Mouse (Mus musculus): ENCODE measurements at regions not wholly inside any gene's neighbourhood (a gene's known extent, or its start where the extent isn't known, plus 50 kb on each side); places are given as distances from the start of the nearest gene placed in this dataset.

DNA sequence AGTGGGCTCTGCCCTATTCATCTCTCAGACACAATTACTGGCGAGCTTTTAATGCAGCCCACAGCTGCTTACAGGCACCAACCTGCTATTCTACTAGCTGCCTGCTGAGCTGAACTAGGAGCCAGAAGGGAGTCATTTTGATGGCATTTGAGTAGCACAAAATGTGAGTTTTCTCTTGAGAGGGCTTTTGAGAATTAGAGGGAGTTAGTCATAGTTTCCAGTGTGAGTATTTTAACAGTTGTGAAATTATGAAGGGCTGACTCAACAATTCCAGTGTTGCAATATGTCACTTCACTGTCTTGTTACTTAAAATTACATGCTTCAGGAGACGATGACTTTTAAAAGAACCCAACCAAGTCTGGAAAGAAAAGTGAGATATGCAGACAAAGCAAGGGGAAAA is 54.4 kb upstream of the Ly86 start:
- WGBS, result 54% methylated on average over 2 of the region's 2 CpGs
- H3K9me3 ChIP-seq (ENCODE audit: control insufficient read depth, low read depth, low read length), result no peaks in the 10 kb centered on the region
- no peak overlapping the region for H3K4me3 ChIP-seq (ENCODE audit: low read depth, low read length)
- H3K27ac ChIP-seq (ENCODE audit: low read length), result no peak overlapping the region
- no peak overlapping the region for H3K9ac ChIP-seq (replicated peaks; ENCODE audit: low read depth, low read length)
- no peaks in the 10 kb centered on the region for H3K27me3 ChIP-seq (ENCODE audit: control insufficient read depth, insufficient read depth, low read length)
- ATAC-seq (ENCODE audit: insufficient number of reproducible peaks, insufficient read depth, low FRiP score, low read depth), result no peak
- no peaks in the 10 kb centered on the region for H3K36me3 ChIP-seq (ENCODE audit: control insufficient read depth, insufficient read depth, low read length)
- H3K4me1 ChIP-seq (ENCODE audit: control insufficient read depth, insufficient read depth, low read length), result no peaks in the 10 kb centered on the region
- no peak overlapping the region for H3K4me2 ChIP-seq (replicated peaks; ENCODE audit: low read depth, low read length)

- no peaks in the 10 kb centered on the region for H3K4me1 ChIP-seq (ENCODE audit: control insufficient read depth, insufficient read depth, low read length)
- no peaks in the 10 kb centered on the region for H3K27me3 ChIP-seq (ENCODE audit: control insufficient read depth, insufficient read depth, low read length)
- 56% methylated on average over 1 of the region's 1 CpGs for WGBS
- no peaks in the 10 kb centered on the region for H3K36me3 ChIP-seq (ENCODE audit: control insufficient read depth, insufficient read depth, low read length)
- H3K27ac ChIP-seq (ENCODE audit: low read length), result no peak overlapping the region
- H3K4me2 ChIP-seq (replicated peaks; ENCODE audit: low read depth, low read length), result no peak overlapping the region
- H3K4me3 ChIP-seq (ENCODE audit: low read depth, low read length), result no peak overlapping the region
- H3K9me3 ChIP-seq (ENCODE audit: control insufficient read depth, low read depth, low read length), result no peaks in the 10 kb centered on the region
- no peak overlapping the region for H3K9ac ChIP-seq (replicated peaks; ENCODE audit: low read depth, low read length)
- no peak for ATAC-seq (ENCODE audit: insufficient number of reproducible peaks, insufficient read depth, low FRiP score, low read depth)
These were observed 56.0 kb upstream of the Ly86 start for GRCm38 (mm10) chr13:37288993-37289392.

DNA sequence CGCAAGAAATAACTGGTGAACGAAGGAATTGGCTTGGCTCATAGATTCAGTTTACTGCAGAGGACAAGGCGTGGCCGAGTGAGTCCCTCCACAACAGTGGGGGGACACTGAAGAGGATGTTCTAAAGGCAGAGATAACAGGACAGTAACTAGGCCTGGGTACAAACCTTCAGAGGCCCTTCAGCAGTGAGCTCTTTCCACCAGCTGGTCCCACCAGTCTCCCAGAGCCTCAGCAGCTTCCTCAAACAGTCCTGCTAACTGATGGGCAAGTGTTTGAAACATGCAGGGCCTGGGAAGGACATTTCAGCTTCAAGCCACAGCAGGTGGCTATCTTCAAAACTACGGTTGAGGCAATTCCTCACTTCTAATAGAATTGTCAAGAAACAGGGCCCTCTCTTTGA is 62.5 kb upstream of the Ly86 start:
- Histone ChIP-seq H3K4me3 (ENCODE audit: low read depth, low read length) (no peak overlapping the region), H3K27ac (ENCODE audit: low read length) (no peak overlapping the region), H3K9ac (replicated peaks; ENCODE audit: low read depth, low read length) (no peak overlapping the region), H3K9me3 (ENCODE audit: control insufficient read depth, low read depth, low read length) (no peaks in the 10 kb centered on the region), H3K4me2 (replicated peaks; ENCODE audit: low read depth, low read length) (no peak overlapping the region), H3K27me3 (ENCODE audit: control insufficient read depth, insufficient read depth, low read length) (no peaks in the 10 kb centered on the region), H3K4me1 (ENCODE audit: control insufficient read depth, insufficient read depth, low read length) (no peaks in the 10 kb centered on the region), H3K36me3 (ENCODE audit: control insufficient read depth, insufficient read depth, low read length) (no peaks in the 10 kb centered on the region)
- no peak for ATAC-seq (ENCODE audit: insufficient number of reproducible peaks, insufficient read depth, low FRiP score, low read depth)
- 74% methylated on average over 5 of the region's 5 CpGs for WGBS

- 88% methylated on average over 8 of the region's 8 CpGs for WGBS
- H3K4me3 ChIP-seq (ENCODE audit: low read depth, low read length), result no peak overlapping the region
- no peaks in the 10 kb centered on the region for H3K36me3 ChIP-seq (ENCODE audit: control insufficient read depth, insufficient read depth, low read length)
- ATAC-seq (ENCODE audit: insufficient number of reproducible peaks, insufficient read depth, low FRiP score, low read depth), result no peak
- no peaks in the 10 kb centered on the region for H3K9me3 ChIP-seq (ENCODE audit: control insufficient read depth, low read depth, low read length)
- H3K27ac ChIP-seq (ENCODE audit: low read length), result no peak overlapping the region
- no peak overlapping the region for H3K4me2 ChIP-seq (replicated peaks; ENCODE audit: low read depth, low read length)
- no peaks in the 10 kb centered on the region for H3K4me1 ChIP-seq (ENCODE audit: control insufficient read depth, insufficient read depth, low read length)
- no peaks in the 10 kb centered on the region for H3K27me3 ChIP-seq (ENCODE audit: control insufficient read depth, insufficient read depth, low read length)
- no peak overlapping the region for H3K9ac ChIP-seq (replicated peaks; ENCODE audit: low read depth, low read length)
These were observed 65.8 kb upstream of the Ly86 start for GRCm38 (mm10) chr13:37279078-37279789.

- no peak overlapping the region for H3K27ac ChIP-seq (ENCODE audit: low read length)
- H3K4me2 ChIP-seq (replicated peaks; ENCODE audit: low read depth, low read length), result no peak overlapping the region
- no peak overlapping the region for H3K9ac ChIP-seq (replicated peaks; ENCODE audit: low read depth, low read length)
- no peaks in the 10 kb centered on the region for H3K4me1 ChIP-seq (ENCODE audit: control insufficient read depth, insufficient read depth, low read length)
- WGBS, result 63% methylated on average over 14 of the region's 14 CpGs
- H3K36me3 ChIP-seq (ENCODE audit: control insufficient read depth, insufficient read depth, low read length), result no peaks in the 10 kb centered on the region
- no peak overlapping the region for H3K4me3 ChIP-seq (ENCODE audit: low read depth, low read length)
- H3K9me3 ChIP-seq (ENCODE audit: control insufficient read depth, low read depth, low read length), result no peaks in the 10 kb centered on the region
- no peaks in the 10 kb centered on the region for H3K27me3 ChIP-seq (ENCODE audit: control insufficient read depth, insufficient read depth, low read length)
- no peak for ATAC-seq (ENCODE audit: insufficient number of reproducible peaks, insufficient read depth, low FRiP score, low read depth)
These were observed 95.2 kb upstream of the Ly86 start for GRCm38 (mm10) chr13:37249581-37250461.

DNA sequence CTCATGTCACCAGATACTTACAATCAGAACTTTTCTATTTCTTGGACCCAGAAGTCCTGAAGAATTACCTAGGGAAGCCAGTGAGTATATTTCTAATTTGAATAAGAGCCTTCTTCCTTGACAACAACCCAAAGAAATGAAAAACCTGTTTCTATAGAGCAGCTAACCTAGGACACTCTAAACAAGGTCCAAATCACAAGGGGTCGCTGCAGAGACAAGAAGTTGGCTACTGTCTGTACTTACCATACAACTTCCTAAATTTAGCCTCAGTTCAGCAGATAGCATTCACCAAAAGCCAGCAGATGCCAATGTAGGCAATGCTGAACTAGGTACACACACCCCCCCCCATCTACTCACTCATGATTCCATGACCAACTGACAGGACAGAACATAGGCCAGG is 96.3 kb upstream of the Ly86 start:
- Histone ChIP-seq H3K9ac (replicated peaks; ENCODE audit: low read depth, low read length) (no peak overlapping the region), H3K4me1 (ENCODE audit: control insufficient read depth, insufficient read depth, low read length) (no peaks in the 10 kb centered on the region), H3K9me3 (ENCODE audit: control insufficient read depth, low read depth, low read length) (no peaks in the 10 kb centered on the region), H3K4me3 (ENCODE audit: low read depth, low read length) (no peak overlapping the region), H3K27me3 (ENCODE audit: control insufficient read depth, insufficient read depth, low read length) (no peaks in the 10 kb centered on the region), H3K4me2 (replicated peaks; ENCODE audit: low read depth, low read length) (no peak overlapping the region), H3K36me3 (ENCODE audit: control insufficient read depth, insufficient read depth, low read length) (no peaks in the 10 kb centered on the region), H3K27ac (ENCODE audit: low read length) (no peak overlapping the region)
- 83% methylated on average over 1 of the region's 1 CpGs for WGBS
- no peak for ATAC-seq (ENCODE audit: insufficient number of reproducible peaks, insufficient read depth, low FRiP score, low read depth)

DNA sequence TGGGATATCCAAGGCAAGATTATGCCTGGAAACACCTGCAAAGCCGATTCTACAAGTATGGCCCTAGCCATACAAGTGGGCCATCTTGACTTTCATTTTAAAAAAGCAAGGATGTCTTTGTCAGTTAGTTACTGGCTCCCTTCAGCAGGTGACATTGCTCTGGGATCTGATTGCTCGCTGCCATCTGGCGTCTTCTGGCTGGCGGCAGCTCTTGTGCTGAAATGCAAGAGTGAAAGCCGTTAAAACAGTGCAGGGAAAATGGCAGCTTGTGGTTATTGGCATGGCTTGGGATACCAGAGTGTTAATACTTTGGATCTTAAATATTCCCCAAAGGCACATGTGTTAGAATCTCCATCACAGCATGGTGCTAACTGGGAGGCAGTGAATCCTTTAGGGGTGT is 105.0 kb upstream of the Ly86 start:
- Histone ChIP-seq H3K4me3 (ENCODE audit: low read depth, low read length) (no peak overlapping the region), H3K4me1 (ENCODE audit: control insufficient read depth, insufficient read depth, low read length) (no peaks in the 10 kb centered on the region), H3K4me2 (replicated peaks; ENCODE audit: low read depth, low read length) (no peak overlapping the region), H3K9me3 (ENCODE audit: control insufficient read depth, low read depth, low read length) (no peaks in the 10 kb centered on the region), H3K36me3 (ENCODE audit: control insufficient read depth, insufficient read depth, low read length) (no peaks in the 10 kb centered on the region), H3K27me3 (ENCODE audit: control insufficient read depth, insufficient read depth, low read length) (no peaks in the 10 kb centered on the region), H3K27ac (ENCODE audit: low read length) (no peak overlapping the region), H3K9ac (replicated peaks; ENCODE audit: low read depth, low read length) (no peak overlapping the region)
- no peak for ATAC-seq (ENCODE audit: insufficient number of reproducible peaks, insufficient read depth, low FRiP score, low read depth)
- 89% methylated on average over 5 of the region's 5 CpGs for WGBS

DNA sequence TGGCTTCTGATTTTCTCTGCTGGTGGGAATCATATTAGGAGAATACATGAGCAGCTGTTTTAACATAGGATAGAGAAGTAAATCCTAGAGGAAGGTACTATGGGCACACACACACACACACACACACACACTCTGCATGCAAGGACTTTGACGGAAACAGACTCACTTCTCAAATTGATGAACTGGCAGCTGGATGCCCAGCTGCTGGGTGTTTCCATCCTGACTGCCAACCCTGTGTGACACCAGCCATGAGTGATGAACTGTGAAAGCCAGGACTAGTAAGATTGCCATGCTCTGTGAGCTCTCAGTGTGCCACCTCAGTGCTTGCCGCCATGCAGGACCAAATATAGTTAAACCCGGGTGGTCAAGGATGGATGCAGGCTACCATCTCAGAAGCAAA is 107.7 kb upstream of the Ly86 start:
- Histone ChIP-seq H3K4me1 (ENCODE audit: control insufficient read depth, insufficient read depth, low read length) (no peaks in the 10 kb centered on the region), H3K4me3 (ENCODE audit: low read depth, low read length) (no peak overlapping the region), H3K9me3 (ENCODE audit: control insufficient read depth, low read depth, low read length) (no peaks in the 10 kb centered on the region), H3K27me3 (ENCODE audit: control insufficient read depth, insufficient read depth, low read length) (no peaks in the 10 kb centered on the region), H3K36me3 (ENCODE audit: control insufficient read depth, insufficient read depth, low read length) (no peaks in the 10 kb centered on the region), H3K9ac (replicated peaks; ENCODE audit: low read depth, low read length) (no peak overlapping the region), H3K4me2 (replicated peaks; ENCODE audit: low read depth, low read length) (no peak overlapping the region), H3K27ac (ENCODE audit: low read length) (no peak overlapping the region)
- no peak for ATAC-seq (ENCODE audit: insufficient number of reproducible peaks, insufficient read depth, low FRiP score, low read depth)
- WGBS, result 86% methylated on average over 3 of the region's 3 CpGs
